Mouse (Mus musculus): ENCODE results near the gene Ppp1r3f. TPM values are rescaled to one million over a fixed set of nuclear protein-coding genes. Genes with fewer than 3 reads are reported as not detected.

Gene Ppp1r3f
- total RNA-seq, 4 experiments from 2014 or later: 2.4 to 4.7 (median 4.3) TPM

DNA sequence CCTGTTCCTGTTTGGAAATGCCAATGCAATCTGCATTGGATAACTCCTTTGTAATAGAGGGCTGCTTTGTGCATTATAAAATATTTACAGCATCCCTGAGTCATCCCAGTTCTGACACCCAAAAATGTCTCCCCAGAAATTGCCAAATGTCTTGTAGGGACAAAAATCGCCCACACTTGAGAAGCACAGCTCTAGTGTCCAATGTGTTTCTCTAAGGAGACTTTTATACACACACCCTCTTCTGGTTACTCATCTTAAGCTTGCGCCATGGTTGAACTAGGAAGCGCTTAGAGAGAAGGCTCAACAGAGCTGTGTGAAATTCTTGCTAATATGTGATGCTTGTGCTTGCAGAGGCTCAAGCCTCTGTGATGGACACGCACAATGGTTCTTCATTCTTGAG is 20.6 kb downstream of the Ppp1r3f start:
- no peak for DNase-seq (ENCODE audit: low spot score in 2 of 2)

DNA sequence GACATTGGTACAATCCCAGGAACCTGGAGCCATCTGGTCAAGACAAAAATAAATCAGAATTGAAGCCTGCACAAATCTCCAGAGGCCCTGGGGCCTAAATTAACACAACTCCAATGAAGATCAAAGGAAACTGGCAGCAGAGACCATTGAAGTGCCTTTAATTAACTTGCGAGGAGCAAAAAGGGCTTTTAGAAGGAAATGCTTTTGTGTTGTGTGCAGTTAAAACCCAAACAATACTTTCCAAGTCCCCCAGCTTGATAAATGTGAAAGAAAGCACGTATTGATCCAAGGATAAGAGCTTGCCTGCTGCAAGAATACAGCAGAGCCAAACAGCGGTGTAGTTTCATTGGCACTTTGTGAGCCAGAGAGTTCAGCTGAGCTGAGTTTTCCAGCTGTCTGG is 49.1 kb downstream of the Ppp1r3f start:
- no peak for DNase-seq (ENCODE audit: low spot score in 2 of 2)

Other genes with a start within 250 kb of the Ppp1r3f start
- gene Usp27x, start 198.5 kb downstream of the Ppp1r3f start, total RNA-seq (2022): under 1 TPM; 0.10 to 0.31 (median 0.21) TPM
- under 1 TPM in 2 of 4 experiments, not detected in 2; 0.19 to 0.59 TPM for gene Foxp3, start 639 bp downstream of the Ppp1r3f start, total RNA-seq (2022)
- gene Ccdc22, start 31.2 kb upstream of the Ppp1r3f start, total RNA-seq (2022): 10 to 100 TPM; 10.1 to 13.8 (median 11.6) TPM
- gene Cacna1f, start 32.8 kb upstream of the Ppp1r3f start, total RNA-seq (2022): not detected
- gene Syp, start 64.2 kb upstream of the Ppp1r3f start, total RNA-seq (2022): 1 to 10 TPM in 3 of 4 experiments, under 1 TPM in 1; 0.73 to 4.3 (median 2.2) TPM
- gene Prickle3, start 83.0 kb upstream of the Ppp1r3f start, total RNA-seq (2022): 10 to 100 TPM; 13.4 to 22.6 (median 17.0) TPM
- gene Plp2, start 97.1 kb upstream of the Ppp1r3f start, total RNA-seq (2022): 10 to 100 TPM; 29.6 to 34.3 (median 33.3) TPM
- 10 to 100 TPM; 21.4 to 25.1 (median 22.7) TPM for gene Magix, start 107.0 kb upstream of the Ppp1r3f start, total RNA-seq (2022)
- 10 to 100 TPM; 12.4 to 13.2 (median 12.7) TPM for gene Gpkow, start 122.8 kb upstream of the Ppp1r3f start, total RNA-seq (2022)
- gene Wdr45, start 140.1 kb upstream of the Ppp1r3f start, total RNA-seq (2022): 10 to 100 TPM; 34.5 to 41.8 (median 37.8) TPM
- gene Gm45208, start 148.0 kb upstream of the Ppp1r3f start, total RNA-seq (2022): under 1 TPM in 1 of 4 experiments, not detected in 3; 0.83 TPM
- 1 to 10 TPM; 3.6 to 4.6 (median 3.7) TPM for gene Praf2, start 154.2 kb upstream of the Ppp1r3f start, total RNA-seq (2022)
- 1 to 10 TPM in 1 of 4 experiments, under 1 TPM in 2, not detected in 1; 0.34 to 1.1 (median 0.86) TPM for gene Ccdc120, start 176.6 kb upstream of the Ppp1r3f start, total RNA-seq (2022)
- 1 to 10 TPM; 6.0 to 8.1 (median 7.6) TPM for gene Tfe3, start 188.3 kb upstream of the Ppp1r3f start, total RNA-seq (2022)
- gene Gripap1, start 215.5 kb upstream of the Ppp1r3f start, total RNA-seq (2022): 10 to 100 TPM; 15.5 to 19.4 (median 16.1) TPM
- under 1 TPM; 0.05 to 0.16 (median 0.12) TPM for gene Kcnd1, start 248.0 kb upstream of the Ppp1r3f start, total RNA-seq (2022)